In the genomic region with DNA sequence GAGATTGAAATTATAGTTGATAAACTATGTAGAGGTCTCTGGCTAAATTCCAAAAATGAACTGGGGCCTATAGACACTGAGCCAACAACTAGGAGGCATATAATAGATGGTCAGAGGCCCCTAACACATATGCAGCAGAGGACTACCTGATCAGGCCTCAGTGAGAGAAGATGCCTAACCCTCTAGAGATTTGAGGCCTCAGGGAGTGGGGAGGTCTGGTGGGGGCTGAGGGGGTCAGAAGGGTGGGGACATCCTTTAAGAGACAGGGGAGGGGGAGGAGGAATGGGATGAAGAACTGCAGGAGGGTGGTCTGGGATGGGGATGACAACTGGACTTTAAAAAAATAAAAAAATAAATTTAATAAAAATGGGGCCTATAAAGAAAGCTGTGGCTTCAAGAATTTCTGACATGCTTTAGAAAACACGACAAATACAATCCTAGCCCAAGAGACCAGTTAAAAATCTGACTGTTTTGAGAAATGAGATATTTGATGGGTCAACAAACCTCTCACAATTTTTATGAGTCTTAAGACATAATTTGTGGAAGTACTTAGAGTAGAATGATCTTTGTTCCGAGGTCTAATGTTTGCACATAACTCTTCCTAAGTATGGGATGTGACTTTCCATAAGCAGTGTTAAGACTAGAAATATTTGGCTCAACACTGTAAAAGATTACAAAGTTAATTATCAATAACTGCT, we compare ENCODE assay signal across 24 mouse cellular contexts. TPM values are rescaled to one million over a fixed set of nuclear protein-coding genes. Genes with fewer than 3 reads are reported as not detected.
DNase-seq lines count a peak whose midpoint lies in the region; ATAC-seq and TF ChIP-seq lines count a peak whose summit lies in the region.
"Had no signal": no experiment of that assay in that cellular context is flagged by ENCODE, and none has a peak within 500 bp of the region (broad histone marks: within the 10 kb centered on the region; RNA-seq: fewer than 3 reads in every experiment).

No protein-coding gene starts in this region.

- no peak overlapping the region for H3K4me2 ChIP-seq in embryonic facial prominence, embryonic 15.5 days (replicated peaks)
- H3K4me2 ChIP-seq in hindbrain, embryonic 12.5 days (replicated peaks) = no peak overlapping the region
- H3K4me2 ChIP-seq in hindbrain, postnatal 0 days (ENCODE audit: low read depth, low read length) = no peak overlapping the region
- no peak overlapping the region for H3K4me2 ChIP-seq in kidney, embryonic 15.5 days
- no peak overlapping the region for H3K4me2 ChIP-seq in lung, embryonic 15.5 days
- H3K4me2 ChIP-seq: heart, embryonic 15.5 days; limb, embryonic 12.5 days; liver, embryonic 15.5 days; midbrain, embryonic 13.5 days; neural tube, embryonic 13.5 days had no signal

- H3K27ac ChIP-seq in embryonic facial prominence, embryonic 15.5 days (replicated peaks) = no peak overlapping the region
- H3K27ac ChIP-seq in embryonic facial prominence, embryonic 10.5 days (replicated peaks) = no peak overlapping the region
- H3K27ac ChIP-seq in hindbrain, embryonic 12.5 days = no peak overlapping the region
- H3K27ac ChIP-seq in hindbrain, postnatal 0 days = no peak overlapping the region
- H3K27ac ChIP-seq in kidney, embryonic 15.5 days = 0 out of 2 replicates have a peak overlapping the region, but pooled peaks have one; percentile 41
- no peak overlapping the region for H3K27ac ChIP-seq in lung, embryonic 15.5 days
- H3K27ac ChIP-seq: heart, embryonic 10.5 days; heart, embryonic 15.5 days; layer of hippocampus, adult 2 months; left cerebral cortex, adult 2 months; limb, embryonic 12.5 days; liver, embryonic 15.5 days; macrophage; midbrain, embryonic 13.5 days; neural tube, embryonic 13.5 days had no signal

- H3K9me3 ChIP-seq in embryonic facial prominence, embryonic 15.5 days (replicated peaks) = no peaks in the 10 kb centered on the region
- H3K9me3 ChIP-seq in embryonic facial prominence, embryonic 10.5 days = no peaks in the 10 kb centered on the region
- no peaks in the 10 kb centered on the region for H3K9me3 ChIP-seq in hindbrain, embryonic 12.5 days (replicated peaks)
- H3K9me3 ChIP-seq in hindbrain, postnatal 0 days (ENCODE audit: low read length) = no peaks in the 10 kb centered on the region
- H3K9me3 ChIP-seq in kidney, embryonic 15.5 days (replicated peaks) = no peaks in the 10 kb centered on the region
- no peaks in the 10 kb centered on the region for H3K9me3 ChIP-seq in lung, embryonic 15.5 days
- H3K9me3 ChIP-seq: heart, embryonic 10.5 days; heart, embryonic 15.5 days; limb, embryonic 12.5 days; liver, embryonic 15.5 days; midbrain, embryonic 13.5 days; neural tube, embryonic 13.5 days had no signal

- WGBS in embryonic facial prominence, embryonic 15.5 days = 71% methylated on average over 2 of the region's 2 CpGs
- 84% methylated on average over 2 of the region's 2 CpGs for WGBS in embryonic facial prominence, embryonic 10.5 days
- 85% methylated on average over 2 of the region's 2 CpGs for WGBS in hindbrain, embryonic 12.5 days
- WGBS in hindbrain, postnatal 0 days = 86% methylated on average over 2 of the region's 2 CpGs
- 36% methylated on average over 2 of the region's 2 CpGs for WGBS in kidney, embryonic 15.5 days
- WGBS in lung, embryonic 15.5 days = 54% methylated on average over 2 of the region's 2 CpGs

- H3K4me1 ChIP-seq in embryonic facial prominence, embryonic 15.5 days = no peaks in the 10 kb centered on the region
- H3K4me1 ChIP-seq in embryonic facial prominence, embryonic 10.5 days = peaks cover 6% of the 10 kb centered on the region
- H3K4me1 ChIP-seq in hindbrain, embryonic 12.5 days = peaks cover 3% of the 10 kb centered on the region; the same call in 1 of the 2 replicates
- 0 out of 2 replicates have a peak, but pooled peaks cover 4% of the 10 kb centered on the region for H3K4me1 ChIP-seq in hindbrain, postnatal 0 days (ENCODE audit: insufficient read depth, low read length)
- H3K4me1 ChIP-seq in kidney, embryonic 15.5 days = no peaks in the 10 kb centered on the region
- 0 out of 2 replicates have a peak, but pooled peaks cover 3% of the 10 kb centered on the region for H3K4me1 ChIP-seq in lung, embryonic 15.5 days
- H3K4me1 ChIP-seq: heart, embryonic 10.5 days; heart, embryonic 15.5 days; liver, embryonic 15.5 days; neural tube, embryonic 13.5 days had no signal

- H3K4me3 ChIP-seq in embryonic facial prominence, embryonic 15.5 days (replicated peaks) = no peak overlapping the region
- no peak overlapping the region for H3K4me3 ChIP-seq in embryonic facial prominence, embryonic 10.5 days
- no peak overlapping the region for H3K4me3 ChIP-seq in hindbrain, embryonic 12.5 days
- H3K4me3 ChIP-seq in hindbrain, postnatal 0 days (ENCODE audit: low read length) = no peak overlapping the region
- H3K4me3 ChIP-seq in kidney, embryonic 15.5 days (replicated peaks) = no peak overlapping the region
- no peak overlapping the region for H3K4me3 ChIP-seq in lung, embryonic 15.5 days
- H3K4me3 ChIP-seq: heart, embryonic 10.5 days; heart, embryonic 15.5 days; layer of hippocampus, adult 2 months; left cerebral cortex, adult 2 months; limb, embryonic 12.5 days; liver, embryonic 15.5 days; midbrain, embryonic 13.5 days; neural tube, embryonic 13.5 days had no signal

- no peak for DNase-seq in embryonic facial prominence, embryonic 10.5 days (ENCODE audit: low spot score)
- no peak for DNase-seq in hindbrain, postnatal 0 days (ENCODE audit: low spot score)
- no peak for DNase-seq in kidney, postnatal 25 days
- DNase-seq in lung, postnatal 10 days = no peak
- DNase-seq: adrenal gland, adult 8-10 months; cerebellum, adult 8-10 months; cerebellum, postnatal 25 days had no signal

- ATAC-seq in embryonic facial prominence, embryonic 15.5 days (ENCODE audit: insufficient number of reproducible peaks, low FRiP score, low TSS enrichment, low read depth) = peak; percentile 39; the same call in 1 of the 2 replicates
- ATAC-seq in hindbrain, embryonic 12.5 days (ENCODE audit: low FRiP score) = peak; percentile 52; the same call in 1 of the 2 replicates
- no peak for ATAC-seq in hindbrain, postnatal 0 days
- peak; percentile 64 for ATAC-seq in kidney, embryonic 15.5 days (replicated peaks; ENCODE audit: low FRiP score)
- ATAC-seq in lung, embryonic 15.5 days (ENCODE audit: borderline replicate concordance, extremely low read depth, low FRiP score, low TSS enrichment) = peak; percentile 42; the same call in 1 of the 2 replicates
- ATAC-seq: midbrain, embryonic 13.5 days had no signal

- H3K27me3 ChIP-seq in embryonic facial prominence, embryonic 15.5 days = no peaks in the 10 kb centered on the region
- H3K27me3 ChIP-seq in embryonic facial prominence, embryonic 10.5 days (replicated peaks; ENCODE audit: low read depth, poor library complexity, severe bottlenecking) = no peaks in the 10 kb centered on the region
- no peaks in the 10 kb centered on the region; the same call in 1 of the 2 replicates for H3K27me3 ChIP-seq in hindbrain, embryonic 12.5 days
- H3K27me3 ChIP-seq in hindbrain, postnatal 0 days (ENCODE audit: insufficient read depth, low read length) = no peaks in the 10 kb centered on the region
- H3K27me3 ChIP-seq in kidney, embryonic 15.5 days = no peaks in the 10 kb centered on the region
- H3K27me3 ChIP-seq in lung, embryonic 15.5 days = no peaks in the 10 kb centered on the region
- H3K27me3 ChIP-seq: CH12.LX; heart, embryonic 15.5 days; limb, embryonic 12.5 days; liver, embryonic 15.5 days; neural tube, embryonic 13.5 days had no signal

- no peak for TF ChIP-seq CTCF in hindbrain, postnatal 0 days (IDR thresholded peaks at IDR 0.05; ENCODE audit: low read depth)

- H3K9ac ChIP-seq in embryonic facial prominence, embryonic 15.5 days = no peak overlapping the region
- no peak overlapping the region for H3K9ac ChIP-seq in hindbrain, embryonic 12.5 days
- no peak overlapping the region for H3K9ac ChIP-seq in hindbrain, postnatal 0 days (replicated peaks; ENCODE audit: low read length)
- H3K9ac ChIP-seq in kidney, embryonic 15.5 days = no peak overlapping the region
- H3K9ac ChIP-seq in lung, embryonic 15.5 days = no peak overlapping the region
- H3K9ac ChIP-seq: heart, embryonic 15.5 days; limb, embryonic 12.5 days; liver, embryonic 15.5 days; midbrain, embryonic 13.5 days; neural tube, embryonic 13.5 days had no signal

- no peaks in the 10 kb centered on the region for H3K36me3 ChIP-seq in embryonic facial prominence, embryonic 15.5 days
- no peaks in the 10 kb centered on the region for H3K36me3 ChIP-seq in embryonic facial prominence, embryonic 10.5 days (replicated peaks)
- no peaks in the 10 kb centered on the region for H3K36me3 ChIP-seq in hindbrain, embryonic 12.5 days
- no peaks in the 10 kb centered on the region for H3K36me3 ChIP-seq in hindbrain, postnatal 0 days (ENCODE audit: insufficient read depth, low read length)
- no peaks in the 10 kb centered on the region for H3K36me3 ChIP-seq in kidney, embryonic 15.5 days
- H3K36me3 ChIP-seq in lung, embryonic 15.5 days = no peaks in the 10 kb centered on the region
- H3K36me3 ChIP-seq: heart, embryonic 10.5 days; heart, embryonic 15.5 days; limb, embryonic 12.5 days; liver, embryonic 15.5 days; midbrain, embryonic 13.5 days; neural tube, embryonic 13.5 days had no signal

RNA-seq across cellular contexts. Expression of a gene that starts 36.7 kb away (rescaled TPM):
- polyA plus RNA-seq in embryonic facial prominence, embryonic 15.5 days (2015; fragmentation: Nextera tagmentation; extraction: Ambion mirVana) = 4.4 and 6.0 TPM in 2 replicates
- 0.07 TPM in 1 of 2 replicates, not detected in the other for polyA plus RNA-seq in embryonic facial prominence, embryonic 10.5 days (2016; fragmentation: Nextera tagmentation; extraction: Ambion mirVana)
- 1.1 and 1.2 TPM in 2 replicates for polyA plus RNA-seq in hindbrain, embryonic 12.5 days (2016; fragmentation: Nextera tagmentation; extraction: Ambion mirVana)
- total RNA-seq in hindbrain, postnatal 0 days (2014; rRNA removed) = 0.90 and 1.7 TPM in 2 replicates
- polyA plus RNA-seq in hindbrain, postnatal 0 days (2015; fragmentation: Nextera tagmentation; extraction: Ambion mirVana) = 0.65 and 0.67 TPM in 2 replicates
- 1.4 and 2.1 TPM in 2 replicates for polyA plus RNA-seq in kidney, embryonic 15.5 days (2015; fragmentation: Nextera tagmentation; extraction: Ambion mirVana)
- 0.81 and 1.0 TPM in 2 replicates for polyA plus RNA-seq in lung, embryonic 15.5 days (2015; fragmentation: Nextera tagmentation; extraction: Ambion mirVana)
- total RNA-seq: CH12.LX; liver, adult 2 months; megakaryocyte-erythroid progenitor cell, adult 5-6 weeks had no signal
- polyA plus RNA-seq: heart, embryonic 10.5 days; liver, adult 2 months; macrophage; spleen, adult 2 months had no signal
